Mouse (Mus musculus) intestine, embryonic 14.5 days (tissue): ENCODE data around the gene Fxyd7. TPM values are rescaled to one million over a fixed set of nuclear protein-coding genes. Genes with fewer than 3 reads are reported as not detected.

Experiments used
- ATAC-seq: fragments of 200-750 bp; cut with Nextera tagmentation; replicated peaks from 2 replicates; pipeline ENCODE4 v1.8.0; 2017; ENCODE audit warnings: low read depth, moderate number of reproducible peaks, moderate TSS enrichment, moderate library complexity; ENCODE audit not compliant: low FRiP score, low TSS enrichment
- DNase-seq: peaks from one replicate; pipeline ENCODE4 v3.0.0-alpha.2; 2018; ENCODE audit warnings: low spot score
- H3K27ac ChIP-seq: fragments of 300-500 bp; sonication (generic); 2 replicates; pipeline ENCODE4 v1.5.1; 2014; ENCODE audit warnings: low read depth, mild to moderate bottlenecking, control low read depth
- H3K27me3 ChIP-seq: fragments of 300-500 bp; sonication (generic); replicated peaks from 2 replicates; pipeline ENCODE4 v1.6.1; 2014; ENCODE audit warnings: low read length, control low read depth; ENCODE audit not compliant: control insufficient read depth, insufficient read depth
- H3K36me3 ChIP-seq: fragments of 300-500 bp; sonication (generic); 2 replicates; pipeline ENCODE4 v1.6.1; 2014; ENCODE audit warnings: low read length, control low read depth; ENCODE audit not compliant: control insufficient read depth, insufficient read depth
- H3K4me1 ChIP-seq: fragments of 300-500 bp; sonication (generic); replicated peaks from 2 replicates; pipeline ENCODE4 v1.6.1; 2014; ENCODE audit warnings: low read length, control low read depth, mixed read lengths; ENCODE audit not compliant: control insufficient read depth, insufficient read depth
- H3K4me2 ChIP-seq: fragments of 300-500 bp; sonication (generic); 2 replicates; pipeline ENCODE4 v1.6.1; 2014; ENCODE audit warnings: low read length
- H3K4me3 ChIP-seq: fragments of 300-500 bp; sonication (generic); 2 replicates; pipeline ENCODE4 v1.5.1; 2014; ENCODE audit warnings: low read depth, low read length, control low read depth, mixed read lengths
- H3K9ac ChIP-seq: fragments of 300-500 bp; sonication (generic); 2 replicates; pipeline ENCODE4 v1.6.1; 2014; ENCODE audit warnings: mild to moderate bottlenecking, low read length
- H3K9me3 ChIP-seq: fragments of 300-500 bp; sonication (generic); 2 replicates; pipeline ENCODE4 v1.6.1; 2016; ENCODE audit warnings: low read length, control low read depth; ENCODE audit not compliant: control insufficient read depth
- WGBS: fragments of 180-500 bp; shearing (Covaris S2); extraction: QIAGEN DNeasy Blood & Tissue Kit; methylation state at CpG from one replicate; pipeline ENCODE4 v1.1.7; 2014; 5-methylcytosine and 5-hydroxymethylcytosine counted together
- polyA plus RNA-seq: library from polyadenylated mRNA; unstranded; fragments of >200 nt; fragmentation: Nextera tagmentation; extraction: Ambion mirVana; gene quantifications from 2 replicates; pipeline ENCODE4 v1.2.1, GENCODE M21; 2014

The Fxyd7 gene
- polyA plus RNA-seq, 1 experiment from 2014 or later: 23.0 TPM

DNA sequence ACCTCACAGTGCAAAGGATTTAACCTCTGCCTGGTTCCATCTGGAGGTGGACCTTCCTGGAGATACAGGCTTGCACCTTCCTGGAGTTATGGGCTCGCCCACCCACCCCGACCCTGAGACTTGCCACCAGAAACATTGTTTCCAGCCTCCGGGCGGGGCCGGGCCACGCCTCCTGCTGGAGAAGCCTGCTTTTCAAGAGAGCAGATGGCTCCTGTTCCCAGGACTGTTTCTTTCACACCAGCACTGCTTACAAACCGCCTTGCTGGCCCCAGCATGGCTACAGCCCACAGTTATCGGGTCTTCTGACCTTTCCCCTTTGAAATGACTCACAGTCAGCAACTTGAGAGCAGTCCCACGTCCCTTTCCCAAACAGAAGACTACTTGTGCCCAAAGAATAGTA is 21.1 kb upstream of the Fxyd7 start:
- no peaks in the 10 kb centered on the region for H3K9me3 ChIP-seq
- no peaks in the 10 kb centered on the region for H3K36me3 ChIP-seq
- WGBS: 24% methylated on average over 9 of the region's 9 CpGs
- H3K4me2 ChIP-seq: peak overlapping the region; percentile 6; the same call in 1 of the 2 replicates
- H3K27me3 ChIP-seq: no peaks in the 10 kb centered on the region
- ATAC-seq (no peak), DNase-seq (no peak)
- peaks cover 8% of the 10 kb centered on the region for H3K4me1 ChIP-seq
- no peak overlapping the region for H3K4me3 ChIP-seq
- H3K27ac ChIP-seq: peak overlapping the region; percentile 51; the same call in 1 of the 2 replicates
- no peak overlapping the region for H3K9ac ChIP-seq

DNA sequence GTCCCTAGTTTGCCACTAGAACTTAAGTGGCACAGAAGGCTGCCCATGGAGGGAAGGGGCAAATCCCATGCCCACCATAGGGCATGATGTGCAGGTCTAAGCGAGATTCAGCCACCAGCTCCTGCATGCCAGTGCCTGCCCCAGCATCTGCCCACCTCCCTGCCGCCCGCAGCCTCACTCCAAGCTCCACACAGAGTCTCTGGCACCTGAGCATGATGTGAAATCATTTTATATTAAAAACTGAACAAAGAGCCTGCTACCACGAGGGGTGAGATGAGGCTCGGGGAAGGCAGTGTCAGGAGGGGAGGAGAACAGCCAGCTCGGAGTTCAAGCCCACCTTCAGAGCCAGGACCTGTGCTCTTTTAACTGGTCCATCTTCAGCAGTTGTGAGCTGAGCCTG is 19.1 kb upstream of the Fxyd7 start:
- no peak overlapping the region for H3K27ac ChIP-seq
- no peak overlapping the region for H3K9ac ChIP-seq
- H3K4me3 ChIP-seq: no peak overlapping the region
- WGBS: 83% methylated on average over 6 of the region's 6 CpGs
- no peak for DNase-seq
- peaks cover 8% of the 10 kb centered on the region for H3K4me1 ChIP-seq
- H3K9me3 ChIP-seq: no peaks in the 10 kb centered on the region
- H3K4me2 ChIP-seq: no peak overlapping the region
- no peak for ATAC-seq
- H3K36me3 ChIP-seq: no peaks in the 10 kb centered on the region
- H3K27me3 ChIP-seq: no peaks in the 10 kb centered on the region

DNA sequence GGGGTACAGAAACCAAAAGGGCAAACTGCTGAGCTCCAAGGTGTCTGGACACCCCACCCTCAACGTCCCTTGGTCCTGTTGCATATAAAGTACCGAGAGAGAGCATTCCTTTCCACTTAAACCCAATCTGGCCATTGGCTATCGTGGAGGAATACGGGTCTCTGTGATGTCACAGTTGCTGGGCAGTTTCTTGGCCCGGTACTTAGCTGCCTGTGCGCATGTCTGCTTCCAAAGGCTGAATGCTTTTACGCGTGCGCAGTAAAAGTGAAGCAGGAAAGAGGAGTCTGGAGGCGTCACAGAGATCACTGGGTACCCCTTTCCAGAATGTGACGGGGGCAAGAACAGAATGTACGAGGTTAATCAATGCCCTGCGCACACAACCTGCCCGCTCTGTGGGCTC is 18.2 kb upstream of the Fxyd7 start:
- Histone ChIP-seq H3K4me2 (no peak overlapping the region), H3K4me3 (no peak overlapping the region), H3K9me3 (no peaks in the 10 kb centered on the region), H3K4me1 (peaks cover 8% of the 10 kb centered on the region), H3K27ac (no peak overlapping the region), H3K36me3 (no peaks in the 10 kb centered on the region), H3K27me3 (no peaks in the 10 kb centered on the region), H3K9ac (no peak overlapping the region)
- DNase-seq (no peak), ATAC-seq (no peak)
- whole genome bisulfite sequencing: 84% methylated on average over 14 of the region's 14 CpGs

DNA sequence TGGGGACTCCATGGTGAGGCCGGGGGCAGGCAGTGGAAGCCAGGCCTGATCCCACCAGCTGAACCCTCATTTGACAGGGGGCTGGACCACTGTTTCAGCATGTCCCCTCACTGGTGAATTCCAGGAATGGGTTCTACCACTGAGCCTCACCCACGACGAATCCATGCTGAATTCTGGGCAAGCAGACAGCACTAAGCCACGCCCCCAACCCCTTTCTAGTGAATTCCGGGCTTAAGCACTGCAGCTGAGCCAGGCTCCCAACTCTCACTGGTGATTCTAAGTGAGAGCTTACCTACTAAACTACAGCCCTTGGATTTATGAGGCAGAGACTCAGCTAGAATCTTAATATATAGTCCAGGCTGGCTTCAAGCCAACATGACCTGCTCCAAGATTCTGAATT is 16.6 kb upstream of the Fxyd7 start:
- WGBS: 41% methylated on average over 5 of the region's 5 CpGs
- H3K9me3 ChIP-seq: no peaks in the 10 kb centered on the region
- peak; percentile 51 for ATAC-seq
- H3K4me1 ChIP-seq: peaks cover 8% of the 10 kb centered on the region
- H3K36me3 ChIP-seq: no peaks in the 10 kb centered on the region
- H3K4me2 ChIP-seq: no peak overlapping the region
- DNase-seq: no peak
- H3K4me3 ChIP-seq: no peak overlapping the region
- H3K27me3 ChIP-seq: no peaks in the 10 kb centered on the region
- no peak overlapping the region for H3K9ac ChIP-seq
- no peak overlapping the region for H3K27ac ChIP-seq

DNA sequence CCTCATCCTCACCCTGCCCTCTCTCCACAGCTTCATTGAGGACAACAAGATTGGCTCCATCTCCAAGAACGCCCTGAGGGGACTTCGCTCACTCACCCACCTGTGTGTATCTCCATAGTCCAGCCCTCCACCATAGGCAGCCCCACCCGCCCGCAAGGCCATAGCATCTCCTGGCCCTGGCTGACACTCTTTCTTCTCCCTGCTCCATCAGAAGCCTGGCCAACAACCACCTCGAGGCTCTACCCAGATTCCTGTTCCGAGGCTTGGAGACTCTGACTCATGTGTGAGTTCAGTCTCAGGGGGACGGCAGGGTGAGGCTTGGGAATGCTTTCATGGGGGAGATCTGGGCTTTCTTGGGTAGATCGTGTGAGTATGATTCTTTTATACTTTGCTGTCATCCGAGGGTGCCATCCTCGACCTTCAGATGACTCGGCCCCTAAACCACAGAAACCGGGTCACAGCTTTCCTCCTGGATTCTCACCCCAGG is 11.8 kb upstream of the Fxyd7 start:
- Histone ChIP-seq H3K4me2 (no peak overlapping the region), H3K4me1 (no peaks in the 10 kb centered on the region), H3K27me3 (no peaks in the 10 kb centered on the region), H3K9ac (no peak overlapping the region), H3K4me3 (no peak overlapping the region), H3K27ac (no peak overlapping the region), H3K36me3 (no peaks in the 10 kb centered on the region), H3K9me3 (no peaks in the 10 kb centered on the region)
- no peak for DNase-seq
- 81% methylated on average over 12 of the region's 12 CpGs for WGBS
- ATAC-seq: no peak

DNA sequence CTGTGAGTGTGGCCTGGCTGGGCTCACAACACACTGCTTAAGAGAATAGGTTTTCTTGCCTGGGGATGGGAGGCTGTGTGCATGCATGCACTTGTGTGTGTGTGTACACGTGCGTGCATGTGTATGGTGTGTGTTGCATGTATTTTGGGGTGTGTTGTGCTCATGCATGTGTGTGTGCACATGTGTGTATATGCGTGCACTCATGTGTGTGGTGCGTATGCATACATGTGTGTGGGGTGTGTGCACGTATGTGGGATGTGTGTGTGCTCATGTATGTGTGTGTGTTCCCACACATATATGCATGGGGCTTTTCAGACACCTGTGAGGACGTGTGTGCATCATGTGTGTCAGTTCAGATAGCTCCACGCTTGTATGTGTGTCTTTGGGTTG is 9.3 kb upstream of the Fxyd7 start:
- ATAC-seq (no peak), DNase-seq (no peak)
- H3K4me2 ChIP-seq: peak overlapping the region; percentile 3; the same call in 1 of the 2 replicates
- H3K9ac ChIP-seq: no peak overlapping the region
- no peaks in the 10 kb centered on the region for H3K9me3 ChIP-seq
- no peak overlapping the region for H3K27ac ChIP-seq
- 0 out of 2 replicates have a peak, but pooled peaks cover 3% of the 10 kb centered on the region for H3K4me1 ChIP-seq
- WGBS: 89% methylated on average over 7 of the region's 7 CpGs
- no peak overlapping the region for H3K4me3 ChIP-seq
- H3K27me3 ChIP-seq: no peaks in the 10 kb centered on the region
- no peaks in the 10 kb centered on the region for H3K36me3 ChIP-seq

DNA sequence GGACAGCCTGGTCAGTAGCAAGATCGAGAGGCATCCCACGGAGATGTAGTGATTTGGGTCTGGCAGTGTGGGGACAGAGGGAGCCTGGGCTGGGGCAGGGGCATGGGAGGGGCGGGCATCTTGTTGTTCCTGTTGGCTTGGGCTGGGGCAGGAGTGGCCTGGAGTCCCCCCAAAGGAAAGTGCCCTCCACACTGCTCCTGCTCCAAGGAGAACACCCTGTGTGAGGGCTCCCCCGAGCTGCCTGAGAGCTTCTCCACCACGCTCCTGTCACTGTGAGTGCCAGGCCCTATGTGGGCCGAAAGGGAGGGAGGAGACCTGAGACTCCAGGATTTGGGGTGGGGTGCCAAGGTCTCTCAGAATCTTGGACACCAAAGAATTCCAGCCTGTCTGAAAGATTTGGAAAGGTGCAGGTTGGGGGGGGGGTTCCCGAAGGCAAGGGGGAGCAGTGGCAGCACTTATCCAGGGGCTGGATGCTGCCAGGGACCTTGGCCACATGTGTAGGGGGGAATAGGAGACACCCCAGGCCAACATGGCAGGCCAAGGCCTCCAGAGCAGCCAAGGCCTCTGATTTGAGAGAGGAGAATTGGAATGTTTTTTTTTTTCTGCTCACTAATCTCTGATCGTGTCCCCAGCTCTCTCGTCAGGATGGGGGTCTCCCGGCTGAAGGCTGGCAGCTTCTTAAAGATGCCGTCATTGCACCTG is 8.8 kb upstream of the Fxyd7 start:
- Histone ChIP-seq H3K9ac (no peak overlapping the region), H3K27ac (peak overlapping the region; percentile 30; the same call in 1 of the 2 replicates)
- 66% methylated on average over 11 of the region's 11 CpGs for WGBS

DNA sequence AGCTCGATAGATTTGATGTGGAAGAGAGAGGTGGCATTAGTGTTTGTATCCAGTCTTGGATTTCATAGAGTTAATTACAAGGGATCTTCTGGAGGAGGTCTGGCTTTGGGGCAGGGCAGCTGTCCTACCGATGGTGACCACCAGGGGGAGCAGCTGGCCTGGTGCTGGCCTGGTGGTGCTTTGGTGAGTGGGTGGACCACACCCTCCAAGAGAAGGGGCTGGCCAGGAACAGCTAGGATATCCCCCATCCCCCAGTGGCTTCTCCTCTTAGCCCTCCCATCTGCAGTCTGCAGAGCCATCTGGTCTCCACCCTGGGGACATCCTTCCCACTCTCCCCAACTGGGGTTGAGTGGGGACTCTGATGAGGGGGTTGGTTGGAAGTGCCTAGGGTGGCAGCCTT is 7.8 kb upstream of the Fxyd7 start, which contains the start of gene Lgi4:
Lgi4 (plus strand) TSS at position 235 of the 400 bp plus-strand sequence.
- 0 out of 2 replicates have a peak within 1 kb of the TSS, but pooled peaks have one; percentile 3 for H3K4me2 ChIP-seq
- WGBS: 7% methylated on average over 2 of the region's 2 CpGs
- H3K9me3 ChIP-seq: no peaks in the 10 kb centered on the region

More for the DNA sequence above, 8.8 kb upstream of the Fxyd7 start:
- Histone ChIP-seq H3K4me2 (peak overlapping the region; percentile 3; the same call in 1 of the 2 replicates), H3K36me3 (no peaks in the 10 kb centered on the region), H3K9me3 (no peaks in the 10 kb centered on the region), H3K4me3 (no peak overlapping the region), H3K27me3 (no peaks in the 10 kb centered on the region), H3K4me1 (peaks cover 8% of the 10 kb centered on the region)
- no peak for DNase-seq
- ATAC-seq: no peak

DNA sequence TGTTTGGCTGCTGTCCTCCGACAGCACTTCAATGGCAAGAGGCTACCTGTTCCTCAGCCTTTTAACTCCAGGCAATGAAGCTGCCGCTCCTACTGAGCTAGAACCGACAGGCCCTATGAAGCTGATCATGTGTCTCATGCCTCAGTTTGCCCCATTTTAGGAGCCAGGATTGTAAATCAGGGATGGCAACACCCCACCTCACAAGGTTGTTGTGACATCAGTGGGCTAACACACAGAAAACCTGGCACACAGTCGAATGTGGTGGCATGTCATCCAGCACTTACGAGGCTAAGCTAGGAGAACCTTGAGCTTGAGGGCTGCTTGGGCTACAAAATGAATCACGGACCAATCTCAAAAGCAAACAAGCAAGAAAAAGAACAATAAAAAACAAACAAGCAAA is 6.9 kb upstream of the Fxyd7 start:
- DNase-seq: no peak
- H3K9me3 ChIP-seq: no peaks in the 10 kb centered on the region
- H3K4me1 ChIP-seq: peaks cover 23% of the 10 kb centered on the region
- peaks cover 13% of the 10 kb centered on the region; the same call in 1 of the 2 replicates for H3K27me3 ChIP-seq
- WGBS: 88% methylated on average over 6 of the region's 6 CpGs
- H3K4me2 ChIP-seq: no peak overlapping the region
- H3K27ac ChIP-seq: no peak overlapping the region
- no peak for ATAC-seq
- no peak overlapping the region for H3K4me3 ChIP-seq
- H3K9ac ChIP-seq: no peak overlapping the region
- H3K36me3 ChIP-seq: no peaks in the 10 kb centered on the region

More for the DNA sequence above, 7.8 kb upstream of the Fxyd7 start, which contains the start of gene Lgi4:
- H3K4me3 ChIP-seq: no peak within 1 kb of the TSS
- peak; percentile 96 for DNase-seq
- peaks cover 18% of the 10 kb centered on the region for H3K4me1 ChIP-seq
- H3K27me3 ChIP-seq: 0 out of 2 replicates have a peak, but pooled peaks cover 4% of the 10 kb centered on the region
- no peaks in the 10 kb centered on the region for H3K36me3 ChIP-seq
- no peak within 1 kb of the TSS for H3K9ac ChIP-seq
- ATAC-seq: peak; percentile 50
- H3K27ac ChIP-seq: peak within 1 kb of the TSS; percentile 30; the same call in 1 of the 2 replicates
